Mouse (Mus musculus) CH12.LX (cell line): ENCODE measurements at regions not wholly inside any gene's neighbourhood (a gene's known extent, or its start where the extent isn't known, plus 50 kb on each side); places are given as distances from the start of the nearest gene placed in this dataset.

ENCODE experiments used
- CHD2 ChIP-seq: IDR thresholded peaks from 2 replicates; pipeline ENCODE4 v1.6.1; 2011; ENCODE audit warnings: low read length, improper control_type of control experiment
- ETS1 ChIP-seq: conservative IDR thresholded peaks from 2 replicates; pipeline ENCODE4 v1.6.1; 2012; ENCODE audit warnings: low read depth, mild to moderate bottlenecking, inconsistent platforms, low read length, improper control_type of control experiment, moderate library complexity
- HCFC1 ChIP-seq: IDR thresholded peaks from 2 replicates; pipeline ENCODE4 v1.6.1; 2012; ENCODE audit warnings: low read depth, mild to moderate bottlenecking, inconsistent platforms, low read length, improper control_type of control experiment
- JUND ChIP-seq: conservative IDR thresholded peaks from 2 replicates; pipeline ENCODE4 v1.6.1; 2011; ENCODE audit warnings: low read depth, low read length, improper control_type of control experiment
- KAT2A ChIP-seq: IDR thresholded peaks from 2 replicates; pipeline ENCODE4 v1.6.1; 2012; ENCODE audit warnings: low read length, improper control_type of control experiment, inconsistent platforms; ENCODE audit not compliant: insufficient replicate concordance
- MAX ChIP-seq: IDR thresholded peaks from 2 replicates; pipeline ENCODE4 v1.6.1; 2011; ENCODE audit warnings: low read length, improper control_type of control experiment
- MEF2A ChIP-seq: IDR thresholded peaks from 2 replicates; pipeline ENCODE4 v1.6.1; 2014; ENCODE audit warnings: low read depth, mild to moderate bottlenecking, inconsistent platforms, low read length, improper control_type of control experiment, borderline replicate concordance
- NRF1 ChIP-seq: IDR thresholded peaks from 2 replicates; pipeline ENCODE4 v1.6.1; 2014; ENCODE audit warnings: low read depth, mild to moderate bottlenecking, inconsistent platforms, low read length, improper control_type of control experiment, moderate library complexity
- POLR2A ChIP-seq: IDR thresholded peaks from 2 replicates; pipeline ENCODE4 v1.6.1; 2011; ENCODE audit warnings: low read depth, mild to moderate bottlenecking, improper control_type of control experiment, low read length
- RAD21 ChIP-seq: IDR thresholded peaks from 2 replicates; pipeline ENCODE4 v1.6.1; 2011; ENCODE audit warnings: low read depth, mild to moderate bottlenecking, low read length, improper control_type of control experiment, moderate library complexity
- UBTF ChIP-seq: IDR thresholded peaks from 2 replicates; pipeline ENCODE4 v1.6.1; 2012; ENCODE audit warnings: low read depth, mild to moderate bottlenecking, inconsistent platforms, low read length, improper control_type of control experiment, moderate library complexity
- ZKSCAN1 ChIP-seq: IDR thresholded peaks from 2 replicates; pipeline ENCODE4 v1.6.1; 2012; ENCODE audit warnings: low read depth, inconsistent platforms, low read length, improper control_type of control experiment, borderline replicate concordance

DNA sequence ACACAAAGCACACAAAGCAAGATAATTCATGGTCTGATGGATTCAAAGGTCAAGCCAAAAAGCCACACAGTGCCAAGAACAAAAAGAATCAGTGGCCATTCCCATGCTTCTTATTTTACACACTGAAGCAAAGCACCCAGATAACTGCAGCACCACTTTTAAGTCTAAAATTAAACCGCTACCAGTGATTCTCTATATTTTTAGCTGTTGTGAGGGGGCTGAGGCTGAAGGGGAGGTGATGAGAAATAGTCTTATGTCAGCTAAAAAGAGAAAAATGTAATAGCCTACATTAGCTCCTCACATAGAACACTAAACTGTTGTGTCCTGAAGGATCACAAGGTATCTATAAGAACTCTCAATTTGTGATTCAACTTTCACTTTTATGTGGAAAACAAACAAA lies 382.5 kb downstream of the Arl6ip6 start:
- TF ChIP-seq ZKSCAN1 = no peak
- TF ChIP-seq RAD21 = no peak
- TF ChIP-seq KAT2A = no peak
- TF ChIP-seq POLR2A = no peak
- TF ChIP-seq CHD2 = no peak
- TF ChIP-seq JUND = no peak
- no peak for TF ChIP-seq UBTF
- no peak for TF ChIP-seq ETS1
- no peak for TF ChIP-seq NRF1
- no peak for TF ChIP-seq MAX
- no peak for TF ChIP-seq MEF2A
- no peak for TF ChIP-seq HCFC1
